Mouse (Mus musculus) left cerebral cortex, adult 2 months (tissue): Measurements from ENCODE around the gene 1700022I11Rik. TPM values are rescaled to one million over a fixed set of nuclear protein-coding genes. Genes with fewer than 3 reads are reported as not detected.

Source experiments
- DNase-seq, 2 experiments: peaks; one replicate each; pipeline ENCODE4 v3.0.0; 2021 to 2022; ENCODE audit warnings: low spot score in 2 of 2, mixed read lengths in 1 of 2; ENCODE audit errors: extremely low spot score in 1 of 2
- H3K27ac ChIP-seq: fragments of 200-600 bp; 2 replicates; pipeline ENCODE4 v1.8.1; 2022
- H3K4me3 ChIP-seq: fragments of 200-600 bp; 2 replicates; pipeline ENCODE4 v1.8.1; 2022
- CTCF ChIP-seq: fragments of 200-600 bp; IDR thresholded peaks from 2 replicates; pipeline ENCODE4 v1.8.1; 2022; ENCODE audit warnings: antibody characterized with exemption, mild to moderate bottlenecking, moderate library complexity
- intact Hi-C: fragments of 180-260 bp; cut with DNase I; formaldehyde crosslinking; loops from one replicate; pipeline ENCODE4 v1.15.1; 2025
- long read RNA-seq, 2 experiments: library from polyadenylated mRNA; stranded (forward); transcript quantifications; one replicate each; pipeline ENCODE4 v2.0.0; 2021; ENCODE audit warnings: borderline mapping rate in 2 of 2
- total RNA-seq, 2 experiments: library from RNA; stranded (reverse); gene quantifications; 2 replicates each; pipeline ENCODE4 v1.2.3; 2021

1700022I11Rik gene
- not detected for total RNA-seq
- long read RNA-seq, experiment 1, result 0 reads
- long read RNA-seq, experiment 2, partial matches to known transcripts, result 0 of 1 reads
- long read RNA-seq, experiment 2, other reads (novel, unspliced or antisense), result 1 of 1 reads

DNA sequence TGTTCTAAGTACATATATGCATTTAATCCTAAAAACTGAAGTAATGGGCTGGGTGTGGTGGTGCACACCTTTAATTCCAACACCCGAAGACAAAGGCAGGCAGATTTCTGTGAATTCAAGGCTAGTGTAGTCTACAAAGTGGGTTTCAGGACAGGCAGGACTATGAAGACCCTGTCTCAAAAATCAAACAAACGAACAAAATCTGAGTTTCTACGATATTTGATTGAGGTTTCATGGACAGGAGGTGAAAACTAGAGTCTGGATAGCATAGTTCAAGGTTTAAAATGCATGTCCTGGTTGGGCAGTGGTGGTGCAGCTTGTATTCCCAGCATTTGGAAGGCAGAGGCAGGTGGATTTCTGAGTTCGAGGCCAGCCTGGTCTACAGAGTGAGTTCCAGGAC, at the start of gene 1700022I11Rik:
TSS of gene 1700022I11Rik (plus strand) at position 301 of the 400 bp plus-strand sequence.
- Histone ChIP-seq H3K4me3 (no peak within 1 kb of the TSS), H3K27ac (no peak within 1 kb of the TSS)
- intact Hi-C loops, result no loop called here
- DNase-seq, result no peak
- TF ChIP-seq CTCF, result no peak

GRCm38 (mm10) chr4:42920726-42921125, 48.7 kb upstream of the 1700022I11Rik start:
- peak overlapping the region; percentile 87 for H3K27ac ChIP-seq
- no peak for TF ChIP-seq CTCF
- intact Hi-C loops, result loop anchor here (1.0 kb wide), 1 partner anchor 33 kb away; no protein-coding TSS in a partner anchor
- H3K4me3 ChIP-seq, result no peak overlapping the region
- DNase-seq, result peak in 1 of 2 experiments; percentile 18

GRCm38 (mm10) chr4:42921536-42921935, 47.9 kb upstream of the 1700022I11Rik start:
- peak overlapping the region; percentile 87 for H3K27ac ChIP-seq
- no peak overlapping the region for H3K4me3 ChIP-seq
- intact Hi-C loops, result loop anchor here (1.0 kb wide), 1 partner anchor 34 kb away; no protein-coding TSS in a partner anchor
- peak in 1 of 2 experiments; percentile 29 for DNase-seq
- no peak for TF ChIP-seq CTCF

GRCm38 (mm10) chr4:42922056-42922455, 47.3 kb upstream of the 1700022I11Rik start:
- Histone ChIP-seq H3K27ac (peak overlapping the region; percentile 89), H3K4me3 (peak overlapping the region; percentile 33)
- DNase-seq, result peak in 1 of 2 experiments; percentile 16
- TF ChIP-seq CTCF, result no peak
- intact Hi-C loops, result no loop called here

DNA sequence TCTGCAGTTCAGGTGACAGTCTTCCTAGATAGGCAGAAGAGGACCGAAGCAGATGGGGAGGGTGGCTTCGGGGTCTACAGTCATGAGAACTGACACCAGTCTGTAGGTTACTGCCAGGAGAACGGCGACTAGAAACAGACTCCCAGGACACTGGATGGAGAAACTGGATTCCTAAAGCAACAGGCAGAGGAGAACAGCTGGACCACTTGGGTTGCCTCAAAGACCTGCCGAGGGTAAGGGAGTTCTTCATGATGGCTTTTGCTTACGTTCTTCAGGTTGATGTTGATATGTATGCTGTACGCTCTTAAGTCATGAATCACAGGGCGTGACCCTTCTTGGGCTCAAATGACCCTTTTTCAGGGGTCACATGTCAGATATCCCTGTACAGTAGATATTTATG, 46.9 kb upstream of the 1700022I11Rik start:
- DNase-seq, result no peak
- Histone ChIP-seq H3K4me3 (peak overlapping the region; percentile 33), H3K27ac (peak overlapping the region; percentile 89)
- TF ChIP-seq CTCF, result no peak
- intact Hi-C loops, result no loop called here

- intact Hi-C loops, result no loop called here
- Histone ChIP-seq H3K4me3 (peak overlapping the region; percentile 21), H3K27ac (peak overlapping the region; percentile 82)
- no peak for TF ChIP-seq CTCF
- DNase-seq, result peak in 1 of 2 experiments; percentile 26
These were observed 45.2 kb upstream of the 1700022I11Rik start for GRCm38 (mm10) chr4:42924095-42924710.

- peak; percentile 25 for TF ChIP-seq CTCF
- no peak overlapping the region for H3K4me3 ChIP-seq
- H3K27ac ChIP-seq, result no peak overlapping the region
- DNase-seq, result peak in 1 of 2 experiments; percentile 7
- intact Hi-C loops, result no loop called here
These were observed 41.2 kb upstream of the 1700022I11Rik start for GRCm38 (mm10) chr4:42928209-42928608.

- no peak overlapping the region for H3K27ac ChIP-seq
- intact Hi-C loops, result no loop called here
- peak in 1 of 2 experiments; percentile 10 for DNase-seq
- no peak for TF ChIP-seq CTCF
- H3K4me3 ChIP-seq, result no peak overlapping the region
These were observed 40.5 kb upstream of the 1700022I11Rik start for GRCm38 (mm10) chr4:42928952-42929351.

DNA sequence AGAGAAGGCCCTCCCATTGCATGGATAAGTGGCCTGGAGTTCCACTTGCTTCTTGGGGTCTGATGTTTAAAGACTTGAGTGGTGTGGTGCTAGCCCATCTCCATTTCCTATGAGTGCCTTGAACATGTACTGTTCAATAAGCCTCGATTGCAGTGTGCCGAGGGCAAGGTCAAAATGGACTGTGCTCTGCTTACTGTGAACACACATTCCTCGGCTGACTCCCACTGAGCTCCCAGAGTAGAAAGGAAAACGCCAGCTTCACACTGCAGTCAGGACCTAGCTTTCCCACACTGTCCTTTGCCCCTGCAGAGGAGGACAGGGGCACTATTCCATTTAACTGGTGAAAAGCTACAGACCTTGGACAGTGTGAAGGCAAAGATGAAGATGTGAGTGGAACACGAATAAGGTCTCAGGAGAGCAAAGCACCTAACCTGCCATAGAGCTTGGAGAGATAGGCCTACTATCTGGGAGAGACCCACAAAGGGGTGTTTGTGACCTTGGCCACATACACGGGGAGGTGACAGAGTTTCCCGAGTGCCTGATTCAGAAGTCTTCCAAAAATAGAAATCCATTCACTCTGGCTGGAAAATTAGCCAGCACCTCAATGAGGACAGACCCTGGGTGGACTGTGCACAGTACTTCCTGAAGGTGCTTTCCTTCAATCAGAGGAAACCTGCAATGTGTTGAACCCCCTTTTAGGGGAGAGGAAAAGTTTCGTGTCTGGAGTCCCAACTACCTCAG, 37.0 kb upstream of the 1700022I11Rik start:
- TF ChIP-seq CTCF, result no peak
- peak in 1 of 2 experiments; percentile 9 for DNase-seq
- peak overlapping the region; percentile 38; the same call in 1 of the 2 replicates for H3K27ac ChIP-seq
- no peak overlapping the region for H3K4me3 ChIP-seq
- intact Hi-C loops, result no loop called here

DNA sequence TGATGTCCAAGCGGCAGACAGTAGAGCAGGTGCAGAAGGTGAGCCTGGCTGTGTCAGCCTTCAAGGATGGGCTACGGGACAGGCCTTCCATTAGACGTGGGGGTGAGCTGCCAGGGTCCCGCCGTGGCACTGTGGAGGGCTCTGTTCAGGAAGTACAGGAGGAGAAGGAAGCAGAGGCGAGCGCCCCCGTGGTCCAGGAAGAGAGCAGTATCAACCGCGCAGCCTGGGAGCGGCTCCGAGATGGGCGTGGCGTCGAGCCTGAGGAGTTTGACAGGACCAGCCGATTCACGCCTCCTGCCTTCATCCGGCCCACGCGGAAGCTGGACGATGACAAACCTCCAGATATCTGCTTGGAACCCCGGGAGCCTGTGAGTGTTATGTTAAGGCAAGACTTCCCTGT, 35.8 kb upstream of the 1700022I11Rik start:
- H3K4me3 ChIP-seq, result 0 out of 2 replicates have a peak overlapping the region, but pooled peaks have one; percentile 1
- H3K27ac ChIP-seq, result peak overlapping the region; percentile 37; the same call in 1 of the 2 replicates
- DNase-seq, result peak in 1 of 2 experiments; percentile 70
- peak; percentile 22 for TF ChIP-seq CTCF
- intact Hi-C loops, result no loop called here

GRCm38 (mm10) chr4:42941396-42941795, 28.0 kb upstream of the 1700022I11Rik start:
- TF ChIP-seq CTCF, result no peak
- Histone ChIP-seq H3K4me3 (no peak overlapping the region), H3K27ac (peak overlapping the region; percentile 75)
- intact Hi-C loops, result no loop called here
- DNase-seq, result peak in 1 of 2 experiments; percentile 35

DNA sequence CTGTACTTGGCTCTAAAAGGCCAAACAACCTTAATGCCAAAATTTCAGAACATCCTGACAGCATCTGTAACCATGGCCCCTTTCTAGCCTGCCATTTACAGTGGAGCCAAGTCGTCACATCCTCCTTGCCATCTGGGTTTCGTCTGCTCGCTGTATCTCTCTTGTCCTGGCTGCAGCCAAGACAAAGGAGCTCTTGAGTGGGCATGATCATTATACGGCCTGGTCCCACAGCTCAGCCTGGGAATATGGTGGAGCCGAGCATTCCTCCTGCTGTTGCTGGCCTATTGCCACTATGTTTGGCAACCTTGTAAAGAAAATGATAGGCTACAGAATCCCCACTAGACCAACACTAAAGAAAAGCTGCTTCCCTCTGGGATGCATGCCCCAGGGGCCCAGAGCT, 26.1 kb upstream of the 1700022I11Rik start:
- peak overlapping the region; percentile 77 for H3K27ac ChIP-seq
- DNase-seq, result peak in 1 of 2 experiments; percentile 12
- intact Hi-C loops, result no loop called here
- H3K4me3 ChIP-seq, result no peak overlapping the region
- no peak for TF ChIP-seq CTCF
